ENCODE assay signal across 8 mouse cellular contexts in genomic region chr8:109692443-109693145, GRCm38 (mm10). TPM values are rescaled to one million over a fixed set of nuclear protein-coding genes. Genes with fewer than 3 reads are reported as not detected.
A peak's percentile ranks its signal among the peaks of the same experiment; 100 is the strongest.
DNase-seq lines count a peak whose midpoint lies in the region; ATAC-seq lines count a peak whose summit lies in the region.

No protein-coding gene starts in this region.

- peak overlapping the region; percentile 75 for H3K27ac ChIP-seq in heart, embryonic 11.5 days (ENCODE audit: low read depth, low read length)
- H3K27ac ChIP-seq in hindbrain, embryonic 10.5 days: peak overlapping the region; percentile 97

- H3K36me3 ChIP-seq in heart, embryonic 11.5 days (ENCODE audit: control insufficient read depth, insufficient read depth, low read length): no peaks in the 10 kb centered on the region
- peaks cover 16% of the 10 kb centered on the region; the same call in 1 of the 2 replicates for H3K36me3 ChIP-seq in hindbrain, embryonic 10.5 days

- peak overlapping the region; percentile 86 for H3K4me2 ChIP-seq in heart, embryonic 11.5 days

- peak overlapping the region; percentile 87 for H3K9ac ChIP-seq in heart, embryonic 11.5 days (ENCODE audit: low read depth, low read length)

- H3K4me3 ChIP-seq in heart, embryonic 11.5 days (ENCODE audit: low read depth, low read length): peak overlapping the region; percentile 84
- peak overlapping the region; percentile 99 for H3K4me3 ChIP-seq in hindbrain, embryonic 10.5 days

- DNase-seq in heart, adult 8-10 months (ENCODE audit: low spot score): no peak
- peak; percentile 36 for DNase-seq in c-Kit-positive CD71-positive TER-119-negative erythroid progenitor cells, embryonic 14.5 days (ENCODE audit: low read depth)
- DNase-seq in hindbrain, embryonic 10.5 days (ENCODE audit: low spot score): no peak
- peak; percentile 36 for DNase-seq in lung, postnatal 25 days (ENCODE audit: low spot score)
- no peak for DNase-seq in right cerebral cortex, postnatal 4 days
- no peak for DNase-seq in urinary bladder, postnatal 36 days (ENCODE audit: low spot score in 2 of 2)

- WGBS in heart, embryonic 11.5 days (ENCODE audit: insufficient replicate concordance): under 1% methylated on average over 38 of the region's 38 CpGs
- WGBS in hindbrain, embryonic 10.5 days: under 1% methylated on average over 38 of the region's 38 CpGs

- no peaks in the 10 kb centered on the region for H3K27me3 ChIP-seq in heart, embryonic 11.5 days (ENCODE audit: control insufficient read depth, insufficient read depth, low read length)
- peaks cover 15% of the 10 kb centered on the region for H3K27me3 ChIP-seq in hindbrain, embryonic 10.5 days (ENCODE audit: insufficient read depth, poor library complexity, severe bottlenecking)

- H3K4me1 ChIP-seq in heart, embryonic 11.5 days (ENCODE audit: control insufficient read depth, insufficient read depth, low read length): peaks cover 12% of the 10 kb centered on the region
- H3K4me1 ChIP-seq in hindbrain, embryonic 10.5 days (replicated peaks): peaks cover 26% of the 10 kb centered on the region

- ATAC-seq in heart, embryonic 11.5 days (replicated peaks; ENCODE audit: insufficient number of reproducible peaks, low FRiP score, low TSS enrichment): peak; percentile 76
- ATAC-seq in CD4-positive, CD25-positive, alpha-beta regulatory T cell, adult 4 months: peak; percentile 24

- no peaks in the 10 kb centered on the region for H3K9me3 ChIP-seq in heart, embryonic 11.5 days (replicated peaks; ENCODE audit: control insufficient read depth, low read length)
- H3K9me3 ChIP-seq in hindbrain, embryonic 10.5 days: no peaks in the 10 kb centered on the region

RNA-seq across cellular contexts. Expression of gene Ist1, which starts 0.5 kb away (rescaled TPM):
- 89.6 and 106 TPM in 2 replicates for polyA plus RNA-seq in heart, embryonic 11.5 days (2014; fragmentation: Nextera tagmentation; extraction: Ambion mirVana)
- total RNA-seq in heart, adult 8-10 months (2022): 10 to 100 TPM; 33.9 to 41.2 (median 36.1) TPM
- polyA plus RNA-seq in CD4-positive, CD25-positive, alpha-beta regulatory T cell, adult 4 months (2017; shearing (Covaris generic)): 100 to 1,000 TPM; 139 to 163 TPM
- polyA plus RNA-seq in hindbrain, embryonic 10.5 days (2016; fragmentation: Nextera tagmentation; extraction: Ambion mirVana): 138 and 156 TPM in 2 replicates

RNA-seq across cellular contexts. Expression of gene Zfp821, which starts 12.8 kb away (rescaled TPM):
- 17.0 and 19.6 TPM in 2 replicates for polyA plus RNA-seq in heart, embryonic 11.5 days (2014; fragmentation: Nextera tagmentation; extraction: Ambion mirVana)
- total RNA-seq in heart, adult 8-10 months (2022): 1 to 10 TPM; 4.8 to 7.4 (median 6.3) TPM
- polyA plus RNA-seq in CD4-positive, CD25-positive, alpha-beta regulatory T cell, adult 4 months (2017; shearing (Covaris generic)): 1 to 10 TPM; 3.6 to 7.9 TPM
- 39.3 and 50.3 TPM in 2 replicates for polyA plus RNA-seq in hindbrain, embryonic 10.5 days (2016; fragmentation: Nextera tagmentation; extraction: Ambion mirVana)

RNA-seq across cellular contexts. Expression of gene Atxn1l, which starts 44.9 kb away (rescaled TPM):
- 5.4 and 5.5 TPM in 2 replicates for polyA plus RNA-seq in heart, embryonic 11.5 days (2014; fragmentation: Nextera tagmentation; extraction: Ambion mirVana)
- total RNA-seq in heart, adult 8-10 months (2022): 10 to 100 TPM; 17.9 to 21.0 (median 20.1) TPM
- 1 to 10 TPM; 2.3 to 3.8 TPM for polyA plus RNA-seq in CD4-positive, CD25-positive, alpha-beta regulatory T cell, adult 4 months (2017; shearing (Covaris generic))
- polyA plus RNA-seq in hindbrain, embryonic 10.5 days (2016; fragmentation: Nextera tagmentation; extraction: Ambion mirVana): 6.2 and 7.4 TPM in 2 replicates

Comparison
In these comparisons a context has a peak if more than half of its experiments do, and no peak if none do; other contexts are left out.
1. DNase-seq: peak in c-Kit-positive CD71-positive TER-119-negative erythroid progenitor cells, embryonic 14.5 days (single experiment) and lung, postnatal 25 days (single experiment); none in heart, adult 8-10 months (single experiment), hindbrain, embryonic 10.5 days (single experiment), right cerebral cortex, postnatal 4 days (single experiment) and urinary bladder, postnatal 36 days (0 of 2).